Mouse (Mus musculus): ENCODE data around the gene Ptpn14. TPM values are rescaled to one million over a fixed set of nuclear protein-coding genes. Genes with fewer than 3 reads are reported as not detected.

The Ptpn14 gene
- polyA plus RNA-seq, 1 experiment: 12.2 TPM

DNA sequence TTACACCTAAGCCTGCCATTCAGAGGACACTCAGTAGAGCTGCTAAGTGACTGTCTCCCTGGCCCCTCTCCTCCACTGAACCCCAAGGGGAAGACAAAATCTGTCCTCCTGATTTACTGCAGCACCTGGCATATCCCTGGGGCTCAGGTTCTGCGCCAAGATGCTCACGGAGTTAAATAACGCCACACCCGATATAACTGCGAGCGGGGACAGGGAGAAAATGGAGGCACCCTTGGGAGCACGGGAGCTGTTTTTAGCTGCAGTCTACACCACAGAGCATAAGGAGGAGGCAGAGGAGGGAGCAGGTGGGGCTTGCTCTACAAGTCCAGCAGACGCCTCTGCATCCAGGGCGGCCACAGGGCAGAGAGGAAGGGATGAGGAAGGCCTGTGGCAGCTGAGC is 174.3 kb downstream of the Ptpn14 start:
- DNase-seq (ENCODE audit: low spot score): no peak

DNA sequence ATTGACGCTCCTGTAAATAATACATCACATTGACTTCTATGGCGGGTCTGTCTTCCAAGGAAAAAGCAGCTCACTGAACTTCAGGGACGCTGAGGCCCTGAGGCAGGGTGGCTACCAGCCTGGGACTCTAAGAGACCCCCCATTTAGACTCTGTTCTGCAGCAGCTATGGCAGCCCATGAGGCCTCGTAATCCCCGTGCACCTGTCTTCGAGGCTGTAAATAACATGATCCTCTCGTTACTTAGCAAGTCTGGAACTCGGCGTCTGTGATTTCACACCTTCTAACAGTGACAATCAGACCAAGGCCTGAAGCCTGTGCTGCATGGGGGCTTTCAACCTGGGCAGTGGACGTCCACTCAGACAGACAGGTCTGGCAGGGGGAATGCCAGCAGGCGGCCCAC is 175.1 kb downstream of the Ptpn14 start:
- no peak for DNase-seq (ENCODE audit: low spot score)

DNA sequence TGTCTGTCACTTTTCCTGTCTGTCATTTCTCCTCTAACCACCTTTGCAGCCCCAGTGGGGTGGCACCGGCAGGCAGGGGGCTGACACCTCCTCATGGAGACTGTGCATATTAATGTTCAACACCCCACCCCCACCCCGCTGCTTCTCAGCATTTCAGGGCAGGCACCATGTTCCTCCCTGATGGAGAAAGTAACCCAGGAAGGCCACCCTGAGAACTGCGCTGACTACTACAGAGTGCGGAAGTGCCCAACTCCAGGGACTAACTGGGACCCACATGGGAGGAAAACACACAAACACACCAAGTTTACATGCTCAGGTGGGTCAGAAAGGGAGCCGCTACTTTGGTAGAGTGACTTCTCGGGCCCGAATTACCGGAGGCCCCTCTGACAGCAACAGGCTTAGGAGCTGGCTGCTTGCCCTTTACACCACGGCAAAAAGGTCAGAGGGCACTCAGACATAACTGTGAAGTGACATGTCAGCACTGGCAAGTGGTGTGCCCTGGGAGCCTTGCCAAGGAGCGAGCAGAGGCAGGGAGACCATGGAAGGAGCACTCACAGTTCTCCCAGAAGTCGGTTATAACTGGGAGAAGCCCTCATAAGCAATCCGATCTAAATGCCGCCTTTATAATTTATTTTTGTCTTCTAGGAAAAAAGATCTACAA is 182.7 kb downstream of the Ptpn14 start:
- DNase-seq (ENCODE audit: low spot score): no peak

DNA sequence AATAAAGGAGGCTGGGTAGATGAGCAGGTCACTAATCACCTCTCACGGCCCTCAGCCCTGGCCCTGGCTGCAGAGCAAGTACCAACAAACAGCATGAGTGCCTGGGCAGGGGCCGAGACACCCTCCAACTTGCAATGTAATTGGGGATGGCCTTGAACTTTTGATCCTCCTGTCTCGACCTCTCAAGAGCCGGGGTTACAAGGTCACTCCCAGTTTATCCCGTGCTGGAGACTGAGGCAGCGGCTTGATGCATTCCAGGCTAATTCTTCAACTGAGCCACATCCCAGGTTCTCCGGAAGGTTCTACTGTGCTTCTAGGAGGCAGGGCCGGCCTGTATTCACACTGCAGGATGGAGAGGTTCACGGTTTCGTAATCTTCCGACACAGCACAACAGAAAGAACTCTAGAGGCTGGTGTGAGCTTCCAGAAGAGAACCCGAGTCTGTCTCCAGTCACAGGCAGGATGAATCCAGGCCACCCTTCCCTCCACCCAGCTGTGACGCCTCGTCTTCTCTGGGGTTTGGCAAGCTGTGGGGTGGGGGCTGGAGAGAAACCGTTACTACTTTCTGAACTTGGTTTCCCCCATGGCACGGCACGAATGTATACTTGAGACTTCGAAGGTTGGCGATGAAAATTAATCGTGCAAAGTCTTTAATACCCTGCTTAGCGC is 185.2 kb downstream of the Ptpn14 start:
- no peak for DNase-seq (ENCODE audit: low spot score)

DNA sequence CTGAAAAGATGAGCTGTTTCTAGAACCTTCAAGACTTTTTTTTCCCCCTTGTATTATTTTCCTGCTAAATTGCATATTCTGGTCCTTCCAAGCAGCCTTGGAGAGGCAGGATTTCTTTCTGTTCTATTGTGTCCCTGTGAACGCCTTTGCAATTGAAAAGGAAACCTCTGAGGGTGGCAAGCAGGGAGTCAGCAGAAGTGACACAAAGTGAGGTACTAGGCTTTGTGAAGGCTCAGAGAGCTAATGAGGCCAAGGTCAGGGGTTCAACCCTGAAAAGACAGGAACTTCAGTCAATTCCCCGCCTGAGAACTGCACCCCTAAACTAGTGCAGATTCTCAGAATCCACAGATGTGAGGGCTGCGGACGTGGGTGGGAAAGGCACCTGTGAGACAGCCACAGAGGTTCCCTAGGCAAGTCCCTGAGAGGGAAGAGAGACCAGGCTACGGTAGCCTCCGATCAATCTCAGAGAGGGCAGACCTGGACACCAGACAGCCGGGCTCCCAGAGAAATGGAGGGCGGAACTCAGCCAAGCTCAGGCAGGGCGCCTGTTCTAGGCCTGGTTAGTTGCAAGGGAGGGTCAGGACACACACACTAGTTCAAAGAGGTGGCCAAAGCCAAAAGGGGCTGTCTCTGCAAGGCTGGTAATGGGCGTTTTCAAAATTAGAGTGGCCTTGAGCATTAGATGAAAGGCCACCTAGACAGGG is 188.5 kb downstream of the Ptpn14 start:
- DNase-seq (ENCODE audit: low spot score): no peak

DNA sequence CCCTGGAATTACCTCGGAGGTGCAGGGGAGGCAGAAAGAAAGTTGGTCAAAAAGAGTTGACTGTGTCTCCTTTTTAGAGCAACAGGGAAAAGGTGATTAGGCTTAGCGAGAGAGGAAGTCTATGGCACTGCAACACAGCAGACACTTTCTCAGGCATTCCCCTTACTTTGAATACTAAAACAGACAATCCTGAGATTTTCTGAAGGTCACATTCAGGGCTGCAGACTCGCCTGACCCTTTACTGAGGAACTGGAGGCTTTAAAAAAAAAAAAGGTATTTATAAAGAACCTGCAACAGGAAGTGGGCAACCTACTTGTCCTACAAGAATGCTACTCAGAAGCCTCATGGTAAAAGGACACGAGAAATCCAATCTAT is 189.0 kb downstream of the Ptpn14 start:
- no peak for DNase-seq (ENCODE audit: low spot score)

DNA sequence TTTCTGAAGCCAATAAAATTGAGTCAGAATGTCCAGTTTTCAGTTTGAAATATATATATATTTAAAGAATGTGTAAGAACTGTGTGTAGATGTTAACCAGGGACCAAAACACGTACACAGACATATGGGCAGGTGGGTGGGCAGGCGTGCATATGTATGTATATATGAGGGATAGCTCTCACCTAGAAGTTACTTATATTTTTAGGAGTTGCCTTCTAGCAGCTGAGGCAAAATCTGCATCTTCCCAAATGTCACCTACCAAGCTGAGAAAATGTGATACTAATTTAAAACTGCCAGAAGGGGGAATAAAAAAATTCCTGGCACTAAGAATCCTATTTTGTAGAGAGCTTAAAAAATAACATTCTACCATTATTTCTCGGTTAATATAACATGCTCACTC is 191.7 kb downstream of the Ptpn14 start:
- DNase-seq (ENCODE audit: low spot score): no peak

DNA sequence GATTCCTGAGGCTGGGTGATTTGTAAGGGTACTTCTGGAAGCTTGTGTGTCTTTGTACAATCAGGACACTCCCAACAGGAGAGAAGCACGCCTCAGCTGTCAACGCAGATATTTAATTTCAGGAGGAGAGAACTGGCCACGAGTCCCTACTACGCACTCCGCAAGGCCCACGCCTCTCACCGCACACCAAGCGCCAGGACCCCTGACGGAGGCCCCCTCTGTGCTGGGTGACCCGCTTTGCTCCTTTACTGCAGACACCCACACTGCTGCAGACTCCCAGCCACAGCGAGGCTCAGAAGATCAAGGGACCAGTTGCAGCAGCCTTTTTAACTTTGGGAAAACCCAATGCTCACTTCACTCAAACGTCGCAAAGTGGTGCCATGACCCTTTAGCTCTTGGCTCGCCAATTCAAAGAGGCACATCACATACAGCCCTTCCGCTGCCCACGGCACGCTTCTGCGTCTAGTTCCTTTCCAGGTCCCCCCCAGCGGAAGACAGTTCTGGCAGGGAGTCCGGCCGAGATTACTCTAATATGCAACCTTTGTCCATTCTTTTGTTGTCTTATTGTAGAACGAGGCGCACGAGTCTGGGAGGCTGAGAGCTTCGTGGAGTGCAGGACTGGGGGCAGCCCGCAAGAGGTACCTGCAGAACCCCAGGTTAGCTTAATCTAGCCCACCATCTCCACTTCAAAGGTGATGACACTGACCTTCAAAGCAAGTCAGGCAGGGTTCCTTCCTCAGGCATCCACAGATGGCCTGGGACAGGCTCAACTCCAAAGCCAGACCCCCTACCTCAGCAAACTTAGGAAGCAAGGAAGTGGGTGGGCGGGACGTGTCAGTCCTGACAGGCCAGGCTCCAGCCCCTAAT is 192.9 kb downstream of the Ptpn14 start:
- no peak for DNase-seq (ENCODE audit: low spot score)

DNA sequence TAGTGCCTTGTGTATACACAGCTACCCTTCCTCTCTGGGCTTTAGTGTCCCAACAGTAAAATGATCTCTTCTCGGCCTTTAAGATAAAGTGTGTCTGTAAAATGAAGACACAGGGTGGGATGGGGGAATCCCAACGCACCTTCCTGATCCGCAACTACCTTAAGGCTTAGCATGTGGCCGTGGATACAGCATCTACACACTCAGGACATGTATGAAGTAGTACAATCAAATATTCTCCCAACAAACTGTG is 193.4 kb downstream of the Ptpn14 start:
- DNase-seq (ENCODE audit: low spot score): no peak

DNA sequence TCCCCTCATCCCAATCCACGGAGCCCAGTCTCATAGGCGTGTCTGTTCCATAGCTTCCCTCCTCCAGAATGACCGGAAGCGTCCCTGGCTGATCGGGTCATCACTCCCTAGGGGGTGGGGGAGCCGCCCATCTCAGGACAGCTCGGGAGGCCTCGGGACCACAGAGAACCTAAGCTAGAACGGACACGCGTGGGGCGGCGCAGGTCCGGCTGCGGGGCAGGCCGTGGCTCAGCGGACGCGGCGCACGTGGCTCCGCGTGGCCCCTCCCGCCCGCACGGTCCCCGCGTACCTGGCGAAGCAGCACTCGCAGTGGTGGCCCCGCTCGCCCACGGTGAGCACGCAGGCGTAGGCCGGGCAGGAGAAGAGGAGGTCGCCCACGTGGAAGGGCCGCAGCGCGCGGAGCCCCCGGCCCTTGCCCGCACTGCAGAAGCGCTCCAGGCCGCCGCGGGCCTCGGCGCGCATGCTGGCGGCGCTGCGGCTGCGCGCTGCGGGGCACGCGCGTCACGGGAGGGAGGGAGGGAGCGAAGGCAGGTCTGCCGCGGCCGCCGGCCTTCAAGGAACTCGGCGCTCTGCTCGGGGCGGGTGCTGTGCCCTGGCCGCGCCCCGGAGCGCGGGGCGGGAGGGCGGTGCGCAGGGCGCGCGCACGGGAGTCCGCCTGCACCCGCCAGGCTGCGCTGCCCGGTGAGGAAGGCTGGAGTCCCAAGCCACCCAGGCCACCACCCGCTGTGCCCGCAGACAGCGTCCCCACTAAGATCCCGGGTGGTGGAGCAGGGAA is 193.9 kb downstream of the Ptpn14 start, which contains the start of gene Smyd2:
Smyd2 (minus strand) TSS at position 546 of the 775 bp plus-strand sequence.
- DNase-seq (ENCODE audit: low spot score): peak; percentile 69

DNA sequence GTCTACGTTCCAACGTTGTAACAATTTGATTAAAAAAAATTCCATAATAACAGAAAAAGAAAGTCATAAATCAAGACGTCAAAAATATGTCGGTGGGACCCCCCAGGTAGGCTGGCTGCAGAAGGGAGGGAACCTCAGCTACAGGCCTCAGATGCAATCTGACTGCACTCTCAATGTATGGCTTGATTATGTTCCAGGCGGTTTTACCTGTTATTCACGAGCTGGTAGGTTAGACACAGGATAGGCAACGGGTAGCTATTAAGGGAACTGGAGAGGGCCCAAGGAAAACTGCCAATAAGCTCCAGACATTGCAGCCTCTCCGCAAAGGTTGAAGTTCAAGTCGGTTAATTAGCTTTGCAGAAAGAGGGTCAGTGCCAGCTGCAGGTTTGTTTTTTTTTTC is 194.7 kb downstream of the Ptpn14 start:
- DNase-seq (ENCODE audit: low spot score): no peak

DNA sequence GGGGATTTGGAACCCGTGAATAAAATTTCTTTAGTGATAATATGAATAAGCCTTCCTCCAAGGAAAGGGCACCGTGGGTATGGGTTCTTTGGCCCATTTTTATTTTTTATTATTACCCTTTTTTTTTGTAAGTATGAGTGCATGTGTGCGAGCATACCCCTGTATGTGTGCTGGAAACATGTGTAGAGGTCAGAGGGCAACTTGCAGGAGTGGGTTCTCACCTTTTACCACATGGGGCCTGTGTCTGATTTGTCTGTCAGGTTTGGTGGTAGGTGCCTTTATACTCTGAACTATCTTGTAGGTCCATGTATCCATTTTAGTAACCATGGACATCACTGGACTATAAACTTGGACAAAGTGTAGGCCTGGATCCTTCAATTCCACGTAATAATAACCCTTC is 195.1 kb downstream of the Ptpn14 start:
- DNase-seq (ENCODE audit: low spot score): no peak

DNA sequence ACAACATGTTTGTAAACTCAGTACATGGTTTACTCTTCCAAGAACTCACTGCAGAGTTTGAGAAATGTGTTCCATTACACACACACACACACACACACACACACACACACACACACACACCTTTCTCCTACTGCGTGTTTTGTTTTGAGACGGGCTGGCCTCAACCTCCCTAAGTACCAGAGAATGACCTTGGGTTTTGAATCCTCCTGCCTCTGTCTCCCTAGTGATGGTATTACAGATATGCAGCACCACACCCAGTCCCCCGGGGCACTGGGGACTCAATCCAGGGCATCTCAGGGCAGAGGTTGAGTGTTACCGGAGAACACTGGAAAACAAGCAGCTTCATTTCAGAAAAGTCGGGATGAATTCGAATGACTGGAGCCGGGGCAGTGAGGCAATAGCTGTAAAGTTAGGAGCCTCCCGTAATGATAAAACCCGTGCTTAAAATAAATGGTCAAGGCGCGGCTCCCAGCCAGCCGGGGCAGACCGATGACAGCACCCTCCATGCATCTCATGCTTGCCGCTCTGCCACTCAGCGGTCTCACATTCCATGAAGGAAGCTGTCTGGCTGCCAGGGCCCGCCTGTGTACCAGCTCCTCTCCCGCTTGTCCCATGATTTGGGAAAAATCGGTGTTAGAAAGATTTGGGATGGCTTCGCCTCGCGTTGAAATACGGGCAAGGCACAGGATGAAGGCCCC is 196.0 kb downstream of the Ptpn14 start:
- DNase-seq (ENCODE audit: low spot score): no peak

DNA sequence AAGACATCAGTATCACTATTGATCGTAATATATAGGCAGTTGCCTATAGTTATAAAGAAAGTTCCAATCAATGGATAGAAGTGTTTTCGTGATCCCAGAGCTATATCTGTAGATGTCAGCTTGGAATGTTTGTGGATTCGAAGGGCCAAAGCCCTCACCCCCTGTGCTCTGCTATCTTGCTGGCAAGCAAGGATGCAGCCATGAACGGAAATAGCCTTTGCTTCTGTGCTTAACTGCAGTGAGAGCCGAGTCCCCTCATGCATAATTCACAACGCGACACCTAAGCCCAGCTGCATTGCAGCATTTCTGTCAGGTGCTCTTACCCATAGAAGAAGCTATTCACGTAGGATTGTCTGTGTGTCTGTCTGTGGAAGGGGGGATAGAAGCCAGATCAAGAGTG is 198.2 kb downstream of the Ptpn14 start:
- no peak for DNase-seq (ENCODE audit: low spot score)

Other genes with a start within 250 kb of the Ptpn14 start
- 0.40 and 0.65 TPM in 2 replicates for gene Cenpf, start 40.2 kb upstream of the Ptpn14 start, polyA plus RNA-seq (2012; rRNA removed)
- gene Smyd2, start 194.1 kb downstream of the Ptpn14 start, polyA plus RNA-seq (2012; rRNA removed): 60.7 and 70.8 TPM in 2 replicates

All from urinary bladder, adult 2 months (tissue).